Mouse (Mus musculus) large intestine, adult 2 months (tissue): ENCODE measurements around the gene Rxylt1. TPM values are rescaled to one million over a fixed set of nuclear protein-coding genes. Genes with fewer than 3 reads are reported as not detected.

ENCODE experiments used
- DNase-seq: peaks from one replicate; pipeline ENCODE4 v3.0.0-alpha.2; 2012; ENCODE audit warnings: low read depth, low spot score
- WGBS: fragments of 180-500 bp; shearing (Covaris S2); methylation state at CpG from one replicate; pipeline ENCODE4 v1.1.7; 2018; 5-methylcytosine and 5-hydroxymethylcytosine counted together
- polyA plus RNA-seq: library from polyadenylated mRNA; depleted of rRNA; stranded (reverse); fragments of >200 nt; gene quantifications from 2 replicates; pipeline ENCODE4 v1.2.3, GENCODE M21; 2012; rRNA removed

The Rxylt1 gene
- 2.9 and 3.6 TPM in 2 replicates for polyA plus RNA-seq

GRCm38 (mm10) chr10:122096980-122097844 lies at the start of gene Rxylt1:
Rxylt1 (minus strand) TSS chr10:122097371.
- DNase-seq = peak; percentile 95
- WGBS = 2% methylated on average over 46 of the region's 48 CpGs

DNA sequence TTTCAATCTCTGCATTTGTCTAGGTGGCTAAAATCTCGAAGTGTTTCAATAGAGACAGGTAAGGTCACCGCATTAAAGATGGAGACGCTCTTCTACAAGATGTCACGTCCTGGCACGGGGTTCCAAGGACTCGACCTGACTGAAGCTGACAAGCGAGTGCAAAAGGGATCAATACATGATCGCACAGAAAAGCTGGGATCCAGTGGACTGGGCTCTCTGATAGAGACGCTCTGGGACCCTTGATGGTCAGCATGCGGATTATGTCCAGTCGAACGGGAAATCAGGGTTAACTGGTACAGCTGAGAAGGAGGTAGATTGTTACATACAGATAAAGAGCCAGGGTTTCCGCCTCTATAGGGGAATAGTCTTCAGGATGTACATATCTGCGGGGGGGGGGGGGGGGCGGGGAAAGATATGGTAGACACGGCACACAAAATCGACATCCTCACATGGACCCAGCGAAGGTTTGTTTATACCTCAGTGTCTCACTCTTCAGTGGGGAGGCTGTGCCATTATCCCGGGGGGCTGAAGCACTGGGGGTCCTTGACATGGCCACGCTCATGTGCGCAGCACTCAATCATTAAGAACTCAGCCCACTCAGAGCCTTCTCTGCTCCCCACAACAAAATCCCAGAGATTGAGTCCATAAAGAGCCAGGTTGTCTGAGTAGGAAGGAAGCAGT lies 24.3 kb upstream of the Rxylt1 start:
- 91% methylated on average over 21 of the region's 21 CpGs for WGBS
- DNase-seq = no peak

DNA sequence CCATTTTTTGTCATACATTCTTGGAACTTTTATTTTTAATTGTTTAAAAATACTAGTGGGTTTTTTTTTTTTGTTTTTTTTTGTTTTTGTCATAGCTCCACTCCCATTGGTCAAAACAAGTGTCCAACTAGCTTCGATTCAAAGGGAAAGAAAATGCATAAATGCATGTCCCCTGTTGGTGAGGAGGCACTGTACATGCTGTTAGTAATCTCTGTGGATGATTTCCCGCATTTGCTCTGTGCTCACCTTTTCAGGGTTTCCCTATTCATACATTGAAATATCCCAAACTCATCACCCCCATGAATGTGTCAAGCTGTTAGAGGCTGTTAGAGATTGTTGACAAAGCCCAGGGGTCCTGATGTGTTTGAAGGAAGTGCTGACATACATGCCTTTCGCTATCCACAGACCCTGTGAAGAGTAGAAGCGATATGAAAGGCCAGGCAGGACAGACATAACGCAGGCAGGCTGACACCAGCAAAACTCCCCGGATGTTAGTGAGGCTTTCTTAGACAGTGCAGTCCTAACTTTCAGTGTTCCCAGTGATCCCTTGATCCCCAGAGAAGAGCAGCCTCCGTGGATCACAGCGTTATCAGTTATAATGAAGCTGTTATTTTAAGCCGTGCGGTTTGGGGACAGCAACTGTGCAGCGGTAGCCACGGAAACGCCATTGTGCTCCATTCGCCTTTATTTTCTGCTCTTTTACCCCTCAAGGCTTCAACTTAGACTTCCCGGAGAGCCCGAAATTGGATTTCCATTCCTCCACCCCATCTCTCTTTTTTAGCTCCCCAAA lies 23.5 kb upstream of the Rxylt1 start:
- DNase-seq = no peak
- 88% methylated on average over 16 of the region's 16 CpGs for WGBS

- DNase-seq = no peak
- WGBS = 63% methylated on average over 6 of the region's 6 CpGs
These were observed 22.3 kb upstream of the Rxylt1 start for GRCm38 (mm10) chr10:122119451-122119850.

DNA sequence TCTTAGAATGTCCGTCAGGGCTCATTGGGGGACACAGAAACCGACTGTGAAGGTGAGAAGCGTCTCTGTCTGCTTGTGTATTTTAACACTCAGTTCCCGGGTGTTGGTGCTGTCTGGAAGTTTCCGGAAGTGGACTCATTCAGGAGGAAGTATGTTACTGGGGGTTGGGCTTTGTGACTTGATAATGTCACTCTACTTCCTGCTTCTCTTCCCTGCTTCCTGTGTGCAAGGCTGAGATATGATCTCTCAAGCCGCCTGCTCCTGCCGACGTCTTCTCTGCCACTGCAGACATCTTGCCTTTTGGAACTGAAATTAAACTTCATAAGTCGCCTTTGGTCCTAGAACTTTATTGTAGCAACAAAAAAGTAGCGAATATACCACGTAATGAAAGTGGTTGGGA lies 19.5 kb upstream of the Rxylt1 start:
- WGBS = 52% methylated on average over 11 of the region's 11 CpGs
- no peak for DNase-seq

- WGBS = 76% methylated on average over 3 of the region's 3 CpGs
- no peak for DNase-seq
These were observed 9.5 kb upstream of the Rxylt1 start for GRCm38 (mm10) chr10:122106633-122107028.

DNA sequence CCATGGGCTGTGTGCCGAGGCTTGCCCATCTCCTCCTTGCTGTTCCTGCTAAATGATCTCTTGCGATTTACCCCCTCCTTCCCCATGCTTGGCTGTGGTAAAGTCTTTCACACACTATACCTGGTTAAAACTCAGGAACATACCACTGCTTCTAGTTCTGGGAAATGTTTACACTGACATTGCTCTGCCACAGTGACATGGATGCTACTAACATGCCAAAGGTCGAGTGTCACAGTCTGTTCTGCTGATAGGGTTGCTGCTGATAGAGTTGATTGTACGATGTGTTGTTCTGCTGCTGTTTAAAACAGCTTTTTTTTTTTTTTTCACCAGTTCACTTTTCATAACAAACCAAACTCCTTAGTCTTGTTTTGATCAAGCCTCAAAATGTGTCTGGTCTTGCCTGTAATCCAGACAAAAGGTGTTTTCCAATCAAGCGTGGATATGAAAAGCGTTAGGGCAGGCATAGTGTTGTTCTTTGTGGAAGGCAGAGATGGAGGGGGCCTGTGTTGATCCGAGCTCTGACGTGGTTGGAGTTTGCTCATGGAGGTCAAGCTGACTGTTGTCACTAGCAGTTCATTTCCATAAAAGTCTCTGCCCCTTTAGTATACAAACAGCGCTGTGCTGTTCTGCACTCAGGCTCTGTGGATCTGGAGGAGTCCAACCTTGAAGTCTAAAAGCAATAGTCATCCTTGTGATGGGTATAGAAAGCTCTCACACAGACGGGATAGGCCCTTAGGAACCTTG lies 8.9 kb upstream of the Rxylt1 start:
- no peak for DNase-seq
- WGBS = 70% methylated on average over 10 of the region's 10 CpGs

GRCm38 (mm10) chr10:122105407-122105806 lies 8.2 kb upstream of the Rxylt1 start:
- WGBS = 4% methylated on average over 3 of the region's 3 CpGs
- peak; percentile 28 for DNase-seq

DNA sequence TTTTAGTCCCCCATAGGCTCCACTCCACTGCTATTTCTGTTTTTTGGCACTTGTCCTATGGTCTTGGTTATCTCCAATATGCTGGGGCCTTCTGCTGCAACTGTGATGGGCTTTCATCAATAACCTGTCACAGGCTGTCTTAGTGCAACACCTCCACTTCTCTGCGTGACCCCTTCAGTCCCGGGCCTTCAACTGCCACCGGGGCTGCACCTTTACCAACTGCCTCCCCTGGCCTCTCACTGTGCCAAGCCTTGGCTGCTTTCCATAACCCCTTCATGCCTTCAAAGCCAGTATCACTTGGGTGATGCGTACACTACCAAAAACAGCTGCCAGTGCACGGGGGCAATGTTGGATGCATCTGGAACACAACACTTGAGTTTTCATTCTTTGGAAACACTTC lies 5.5 kb upstream of the Rxylt1 start:
- 79% methylated on average over 5 of the region's 5 CpGs for WGBS
- no peak for DNase-seq

DNA sequence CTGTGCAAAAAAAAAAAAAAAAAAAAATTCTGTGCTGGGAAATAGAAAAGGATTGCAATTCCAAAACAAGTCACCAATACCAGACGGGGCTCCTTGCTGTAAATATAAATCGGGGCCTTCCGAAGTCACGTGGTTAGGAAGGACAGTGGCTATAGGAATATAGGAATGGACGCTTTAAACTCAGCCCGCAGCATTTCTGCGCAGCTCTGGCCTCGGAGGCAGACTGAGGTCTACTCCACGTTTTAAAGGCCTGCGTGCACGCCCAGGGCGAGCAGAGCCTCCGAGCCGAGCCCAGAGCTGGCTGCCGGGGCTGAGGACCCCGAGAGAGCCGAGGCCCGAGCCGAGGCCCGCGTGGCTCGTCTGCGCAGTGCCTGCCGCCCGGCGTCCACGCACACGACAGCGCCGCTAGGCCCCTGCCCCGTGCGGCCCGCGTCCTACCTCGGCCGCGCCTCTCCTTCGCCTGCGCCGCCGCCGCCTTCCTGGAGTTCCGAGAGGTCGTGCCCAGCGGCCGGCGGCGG lies 650 bp downstream of the Rxylt1 start:
- peak; percentile 29 for DNase-seq
- WGBS = under 1% methylated on average over 48 of the region's 48 CpGs

DNA sequence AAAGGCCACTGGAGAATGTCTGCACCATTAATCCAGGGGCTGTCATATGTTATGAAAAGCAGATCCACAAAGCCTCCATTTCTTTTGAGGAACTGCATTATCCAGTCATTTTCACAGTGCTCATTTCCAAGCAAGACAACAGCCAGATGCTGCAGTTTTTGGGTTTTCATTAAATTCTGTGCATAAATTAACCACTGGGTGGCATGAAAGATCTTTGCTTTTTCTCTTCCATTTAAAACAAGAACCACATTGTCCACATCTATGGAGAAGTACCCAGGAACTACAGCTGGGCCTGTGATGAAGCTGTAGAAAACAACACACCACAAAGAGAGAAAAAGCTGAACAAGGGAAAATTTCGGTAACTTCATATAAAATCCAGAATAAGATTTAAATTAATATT lies 6.7 kb downstream of the Rxylt1 start:
- WGBS = 96% methylated on average over 1 of the region's 1 CpGs
- no peak for DNase-seq

DNA sequence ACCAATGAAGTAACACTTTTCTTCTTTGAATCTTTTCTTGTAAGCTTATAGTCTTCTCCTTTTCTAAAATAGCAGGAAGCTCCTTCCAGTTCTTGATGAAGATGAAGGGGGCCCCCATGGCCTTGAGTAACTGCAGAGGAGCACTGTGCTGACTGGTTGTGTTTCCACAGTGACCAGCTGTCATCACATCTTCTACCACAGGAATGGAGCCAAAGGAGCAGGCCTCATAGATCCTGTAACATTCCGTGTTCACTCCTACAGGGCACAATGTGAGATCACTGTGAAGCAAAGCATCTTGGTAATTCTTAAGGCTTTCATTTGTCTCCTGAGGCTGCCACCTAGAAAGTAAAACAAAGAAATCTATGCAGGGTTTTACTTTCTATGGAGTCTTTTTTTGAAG lies 15.8 kb downstream of the Rxylt1 start:
- 92% methylated on average over 1 of the region's 1 CpGs for WGBS
- no peak for DNase-seq

DNA sequence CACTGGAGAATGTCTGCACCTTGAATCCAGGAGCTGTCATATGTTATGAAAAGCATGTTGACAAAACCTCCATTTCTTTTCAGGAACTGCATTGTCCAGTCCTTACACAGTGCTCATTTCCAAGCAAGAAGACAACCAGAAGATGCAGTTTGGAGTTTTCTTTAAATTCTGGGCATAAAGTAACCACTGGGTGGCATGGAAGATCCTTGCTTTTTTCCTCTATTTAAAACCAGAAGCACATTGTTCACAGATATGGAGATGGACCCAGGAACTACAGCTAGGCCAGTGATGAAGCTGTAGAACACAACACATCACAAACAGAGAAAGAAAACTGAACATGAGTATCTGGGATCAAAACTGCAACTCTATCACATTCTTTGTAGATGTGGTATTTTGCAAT lies 28.0 kb downstream of the Rxylt1 start:
- DNase-seq = no peak

GRCm38 (mm10) chr10:122055826-122056225 lies 41.3 kb downstream of the Rxylt1 start:
- no peak for DNase-seq
- 90% methylated on average over 6 of the region's 6 CpGs for WGBS

DNA sequence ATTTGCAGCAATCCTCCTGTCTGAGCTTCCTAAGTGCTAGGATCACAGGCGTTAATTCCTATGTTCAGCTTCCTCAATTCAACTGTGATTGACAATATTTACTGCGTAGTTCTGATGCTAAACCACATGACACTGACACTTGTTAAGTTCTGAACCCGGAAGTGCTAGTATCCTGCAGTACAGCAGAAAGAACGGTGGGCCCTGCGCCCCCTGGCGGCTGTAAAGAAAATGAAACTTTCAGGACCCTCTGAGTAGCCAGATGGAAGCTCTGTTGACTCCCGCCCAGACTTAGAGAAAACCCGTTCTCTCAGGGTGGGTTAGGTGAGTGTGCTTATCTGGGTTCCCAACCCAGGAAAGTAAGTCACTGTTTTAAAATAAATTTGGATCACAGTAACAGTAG lies 42.6 kb downstream of the Rxylt1 start:
- no peak for DNase-seq
- WGBS = 12% methylated on average over 8 of the region's 8 CpGs

DNA sequence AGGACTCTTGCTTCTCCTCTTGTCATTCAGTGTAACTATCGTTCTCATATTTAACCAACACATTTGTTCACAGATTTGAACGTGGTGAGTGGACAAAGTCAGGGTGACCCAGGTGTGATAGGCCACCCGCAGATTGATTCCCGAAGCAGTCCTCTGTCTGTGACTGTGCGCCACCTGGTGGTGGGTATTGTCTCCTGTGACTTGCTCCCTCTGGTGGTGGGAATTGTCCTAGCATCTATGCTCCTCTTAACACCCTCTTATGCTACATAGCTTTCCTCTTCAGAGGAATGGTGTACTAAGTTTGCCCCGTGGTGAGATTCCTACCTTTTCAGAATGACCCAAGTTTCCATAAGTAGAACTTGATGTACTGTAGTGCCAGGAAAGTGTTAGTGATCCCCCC lies 45.3 kb downstream of the Rxylt1 start:
- no peak for DNase-seq
- 17% methylated on average over 6 of the region's 6 CpGs for WGBS

- no peak for DNase-seq
- WGBS = 18% methylated on average over 22 of the region's 44 CpGs
These were observed 49.3 kb downstream of the Rxylt1 start for GRCm38 (mm10) chr10:122047727-122048365.

DNA sequence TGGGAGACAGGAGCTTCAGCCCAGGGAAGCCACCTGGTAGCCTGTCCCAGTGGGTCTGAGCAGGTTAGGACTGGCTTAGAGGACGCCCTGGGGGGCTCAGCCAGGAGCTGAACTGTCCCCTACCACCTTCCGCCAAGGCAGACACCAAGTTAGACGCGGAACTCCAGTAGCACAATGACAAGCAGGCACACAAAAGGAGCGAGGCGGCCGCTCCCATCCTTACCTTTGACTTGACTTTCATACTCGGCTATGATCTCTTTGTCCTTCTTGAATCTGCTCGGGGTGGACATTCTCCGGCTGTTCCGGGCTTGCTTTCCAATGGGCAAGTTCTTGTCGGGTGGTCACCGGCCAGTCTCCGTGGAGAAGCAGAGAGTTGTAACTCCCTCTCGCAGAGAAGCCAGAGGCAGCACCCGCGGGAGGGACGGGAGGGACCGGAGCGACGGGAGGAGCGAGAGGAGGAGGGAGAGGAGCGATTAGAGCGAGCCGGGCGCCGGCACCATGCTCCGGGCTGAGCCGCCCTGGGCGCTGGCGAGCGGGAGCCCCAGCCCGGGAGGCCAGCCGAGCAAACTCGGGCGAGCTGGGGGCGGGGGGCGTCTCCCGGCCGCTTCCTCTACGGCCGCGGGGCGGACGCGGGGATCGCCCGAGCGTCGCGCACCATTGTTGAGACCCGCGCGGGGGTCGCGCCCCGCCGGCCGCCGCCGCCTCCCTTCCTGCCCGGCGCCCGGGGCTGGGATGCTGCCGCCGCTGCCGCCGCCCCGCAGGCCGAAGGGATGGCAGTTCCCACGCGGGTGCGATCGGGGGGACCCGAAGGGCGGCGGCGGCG lies 50.1 kb downstream of the Rxylt1 start, which contains the start of gene Srgap1:
Gene Srgap1 (minus strand): TSS at position 412 of the 823 bp plus-strand sequence.
- no peak for DNase-seq
- under 1% methylated on average over 59 of the region's 79 CpGs for WGBS
